Mouse (Mus musculus) olfactory bulb, adult 2 months (tissue): Measurements from ENCODE around the gene Tmem120a.

Experiments
- CTCF ChIP-seq: fragments of 200-500 bp; IDR thresholded peaks from 2 replicates; pipeline ENCODE4 v1.5.1; 2012; ENCODE audit warnings: low read depth, mild to moderate bottlenecking, low read length, moderate library complexity; ENCODE audit not compliant: insufficient read depth
- POLR2A ChIP-seq: fragments of 200-500 bp; IDR thresholded peaks from 2 replicates; pipeline ENCODE4 v1.6.1; 2012; ENCODE audit warnings: mild to moderate bottlenecking, low read depth, low read length, moderate library complexity; ENCODE audit not compliant: insufficient read depth

DNA sequence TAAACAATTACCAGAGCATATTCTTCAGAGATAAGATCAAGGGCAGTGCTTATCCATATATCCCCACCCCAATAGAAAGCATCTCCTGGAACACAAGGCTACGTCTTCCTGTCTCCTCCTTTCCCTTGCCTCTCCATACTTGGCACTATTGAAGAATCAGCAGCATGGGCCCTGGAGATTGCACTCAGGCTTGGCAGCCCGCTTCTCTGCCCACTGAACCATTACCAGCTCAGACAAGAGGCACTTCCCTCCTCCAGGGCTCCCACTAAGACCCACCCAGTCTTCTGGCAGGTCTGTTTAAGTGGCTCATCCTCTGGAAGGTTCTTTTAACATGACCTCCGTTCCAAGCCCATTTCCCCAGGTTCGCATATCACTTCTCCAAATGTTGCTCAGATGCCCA, 32.3 kb upstream of the Tmem120a start:
- TF ChIP-seq CTCF (no peak), POLR2A (no peak)
